Mouse (Mus musculus): ENCODE measurements around the gene Stat5a.

DNA sequence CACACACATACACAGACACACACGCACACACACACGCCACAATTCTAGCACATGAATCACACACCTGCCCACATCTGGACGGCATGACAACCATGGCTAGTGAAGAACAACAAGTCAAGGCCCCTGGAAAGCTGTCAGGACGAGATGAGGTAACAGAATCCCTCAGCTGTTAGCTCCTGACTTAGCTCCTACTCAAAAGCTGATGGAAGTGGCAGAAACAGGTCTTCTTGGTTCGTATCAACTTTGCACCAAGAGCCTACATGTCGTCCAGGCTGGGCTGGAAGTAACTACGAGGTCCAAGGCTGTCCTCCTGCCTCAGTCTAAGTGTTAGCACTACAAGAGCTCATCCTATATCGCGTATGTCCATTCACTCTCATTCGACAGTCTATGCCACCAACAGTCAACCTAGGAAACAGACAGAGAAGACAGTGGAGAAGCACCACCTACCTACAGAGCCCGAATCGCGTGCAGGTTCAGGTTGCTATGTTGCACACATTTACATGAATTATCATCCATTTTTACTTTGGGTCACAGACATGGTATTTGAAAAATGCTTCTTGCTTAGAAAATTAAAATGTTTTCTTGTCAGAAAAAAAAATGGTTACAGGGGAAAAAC is 37.4 kb upstream of the Stat5a start:
- TF ChIP-seq CTCF (IDR thresholded peaks at IDR 0.05; ENCODE audit: extremely low read depth, insufficient read depth, low read length) (no peak), POLR2A (IDR thresholded peaks at IDR 0.05; ENCODE audit: extremely low read depth, insufficient read depth, low read length) (no peak)

Data from cortical plate, adult 2 months (tissue).